Comparison of ENCODE assay signal across 8 mouse cellular contexts in genomic region chr13:94062349-94063111, GRCm38 (mm10). TPM values are rescaled to one million over a fixed set of nuclear protein-coding genes. Genes with fewer than 3 reads are reported as not detected.
DNase-seq lines count a peak whose midpoint lies in the region; ATAC-seq and TF ChIP-seq lines count a peak whose summit lies in the region.

No protein-coding gene starts in this region.

- 0 out of 2 replicates have a peak overlapping the region, but pooled peaks have one; percentile 2 for H3K4me2 ChIP-seq in forebrain, embryonic 14.5 days (ENCODE audit: low read length)
- H3K4me2 ChIP-seq in midbrain, embryonic 12.5 days (replicated peaks): peak overlapping the region; percentile 31

- ATAC-seq in forebrain, embryonic 14.5 days: no peak
- ATAC-seq in midbrain, embryonic 12.5 days (ENCODE audit: low FRiP score, low read depth): no peak
- no peak for ATAC-seq in megakaryocyte-erythroid progenitor cell, adult 5-6 weeks (replicated peaks; ENCODE audit: low FRiP score, low TSS enrichment, poor library complexity, severe bottlenecking)
- ATAC-seq in cerebellum, adult (ENCODE audit: insufficient number of reproducible peaks, low FRiP score, low TSS enrichment): no peak

- TF ChIP-seq CTCF in gastrocnemius, adult 2 months (IDR thresholded peaks at IDR 0.05): no peak
- no peak for TF ChIP-seq CTCF in ES-Bruce4 (IDR thresholded peaks at IDR 0.05; ENCODE audit: low read depth, low read length)

- no peak for TF ChIP-seq POLR2A in ES-Bruce4 (IDR thresholded peaks at IDR 0.05; ENCODE audit: insufficient read depth, low read length)

- TF ChIP-seq EP300 in ES-Bruce4 (IDR thresholded peaks at IDR 0.05; ENCODE audit: insufficient read depth, low read depth, low read length): no peak

- no peak overlapping the region for H3K27ac ChIP-seq in gastrocnemius, adult 2 months
- H3K27ac ChIP-seq in ES-Bruce4 (ENCODE audit: insufficient read depth, low read length): no peak overlapping the region
- H3K27ac ChIP-seq in forebrain, embryonic 14.5 days (ENCODE audit: low read depth, low read length): no peak overlapping the region
- no peak overlapping the region for H3K27ac ChIP-seq in midbrain, embryonic 12.5 days (replicated peaks)

- H3K4me3 ChIP-seq in gastrocnemius, adult 2 months: peak overlapping the region; percentile 32
- peak overlapping the region; percentile 70 for H3K4me3 ChIP-seq in ES-Bruce4 (ENCODE audit: low read depth, low read length)
- H3K4me3 ChIP-seq in forebrain, embryonic 14.5 days (ENCODE audit: low read depth, low read length): no peak overlapping the region
- H3K4me3 ChIP-seq in midbrain, embryonic 12.5 days: no peak overlapping the region

- H3K9me3 ChIP-seq in ES-Bruce4 (replicated peaks; ENCODE audit: control insufficient read depth, insufficient read depth, low read length, poor library complexity, severe bottlenecking): no peaks in the 10 kb centered on the region
- no peaks in the 10 kb centered on the region for H3K9me3 ChIP-seq in forebrain, embryonic 14.5 days (replicated peaks; ENCODE audit: control insufficient read depth, low read length)
- H3K9me3 ChIP-seq in midbrain, embryonic 12.5 days: no peaks in the 10 kb centered on the region

- WGBS in forebrain, embryonic 14.5 days: 16% methylated on average over 21 of the region's 21 CpGs
- WGBS in midbrain, embryonic 12.5 days: 18% methylated on average over 21 of the region's 21 CpGs

- H3K9ac ChIP-seq in ES-Bruce4 (ENCODE audit: low read depth, poor library complexity, severe bottlenecking): no peak overlapping the region
- H3K9ac ChIP-seq in forebrain, embryonic 14.5 days (ENCODE audit: low read length): no peak overlapping the region
- no peak overlapping the region for H3K9ac ChIP-seq in midbrain, embryonic 12.5 days (replicated peaks)

- H3K36me3 ChIP-seq in ES-Bruce4 (ENCODE audit: control insufficient read depth, insufficient read depth, low read length, poor library complexity, severe bottlenecking): no peaks in the 10 kb centered on the region
- H3K36me3 ChIP-seq in forebrain, embryonic 14.5 days (ENCODE audit: control insufficient read depth, insufficient read depth, low read length): no peaks in the 10 kb centered on the region
- no peaks in the 10 kb centered on the region for H3K36me3 ChIP-seq in midbrain, embryonic 12.5 days

- H3K4me1 ChIP-seq in ES-Bruce4 (ENCODE audit: control insufficient read depth, insufficient read depth, low read length): peaks cover 4% of the 10 kb centered on the region
- H3K4me1 ChIP-seq in forebrain, embryonic 14.5 days (ENCODE audit: control insufficient read depth, insufficient read depth, low read length): peaks cover 7% of the 10 kb centered on the region
- H3K4me1 ChIP-seq in midbrain, embryonic 12.5 days: peaks cover 33% of the 10 kb centered on the region

- no peak for DNase-seq in gastrocnemius, adult 2 months
- no peak for DNase-seq in gastrocnemius, postnatal 25 days
- DNase-seq in forebrain, embryonic 14.5 days (ENCODE audit: low spot score): peak; percentile 55
- DNase-seq in kidney, postnatal 10 days: peak; percentile 86

- peaks cover 3% of the 10 kb centered on the region for H3K27me3 ChIP-seq in ES-Bruce4 (ENCODE audit: control insufficient read depth, insufficient read depth, low read length, poor library complexity, severe bottlenecking)
- H3K27me3 ChIP-seq in forebrain, embryonic 14.5 days (replicated peaks; ENCODE audit: control insufficient read depth, insufficient read depth, low read length): no peaks in the 10 kb centered on the region
- H3K27me3 ChIP-seq in midbrain, embryonic 12.5 days: peaks cover 84% of the 10 kb centered on the region

- intact Hi-C loops in gastrocnemius, adult 2 months (cut with DNase I): loop anchor here (10.0 kb wide), 1 partner anchor 142 kb away; no protein-coding TSS in a partner anchor

RNA-seq across cellular contexts. Expression of gene Lhfpl2, which starts 4.9 kb away (rescaled TPM):
- total RNA-seq in gastrocnemius, adult 2 months (2021): 1 to 10 TPM; 1.5 to 4.2 TPM
- total RNA-seq in gastrocnemius, postnatal 25 days (2021): 1 to 10 TPM; 5.3 to 6.7 TPM
- 12.5 and 13.3 TPM in 2 replicates for polyA plus RNA-seq in ES-Bruce4 (2011; ENCODE audit: insufficient read depth, insufficient read length, low read depth, missing spikeins)
- 9.7 and 13.4 TPM in 2 replicates for polyA plus RNA-seq in forebrain, embryonic 14.5 days (2014; fragmentation: Nextera tagmentation; extraction: Ambion mirVana)
- polyA plus RNA-seq in midbrain, embryonic 12.5 days (2016; fragmentation: Nextera tagmentation; extraction: Ambion mirVana): 20.4 and 22.3 TPM in 2 replicates
- total RNA-seq in megakaryocyte-erythroid progenitor cell, adult 5-6 weeks (2014; fragmentation: Nextera tagmentation): 21.4 and 29.7 TPM in 2 replicates
- total RNA-seq in megakaryocyte-erythroid progenitor cell, adult 5-6 weeks (2017): 22.9 and 24.2 TPM in 2 replicates

Comparison
In these comparisons a context has a peak if more than half of its experiments do, and no peak if none do; other contexts are left out.
1. DNase-seq: peak in forebrain, embryonic 14.5 days (single experiment) and kidney, postnatal 10 days (single experiment); none in gastrocnemius, adult 2 months (single experiment) and gastrocnemius, postnatal 25 days (single experiment).
2. H3K4me3 ChIP-seq: peak in gastrocnemius, adult 2 months (single experiment) and ES-Bruce4 (single experiment); none in forebrain, embryonic 14.5 days (single experiment) and midbrain, embryonic 12.5 days (single experiment).